In the genomic region with DNA sequence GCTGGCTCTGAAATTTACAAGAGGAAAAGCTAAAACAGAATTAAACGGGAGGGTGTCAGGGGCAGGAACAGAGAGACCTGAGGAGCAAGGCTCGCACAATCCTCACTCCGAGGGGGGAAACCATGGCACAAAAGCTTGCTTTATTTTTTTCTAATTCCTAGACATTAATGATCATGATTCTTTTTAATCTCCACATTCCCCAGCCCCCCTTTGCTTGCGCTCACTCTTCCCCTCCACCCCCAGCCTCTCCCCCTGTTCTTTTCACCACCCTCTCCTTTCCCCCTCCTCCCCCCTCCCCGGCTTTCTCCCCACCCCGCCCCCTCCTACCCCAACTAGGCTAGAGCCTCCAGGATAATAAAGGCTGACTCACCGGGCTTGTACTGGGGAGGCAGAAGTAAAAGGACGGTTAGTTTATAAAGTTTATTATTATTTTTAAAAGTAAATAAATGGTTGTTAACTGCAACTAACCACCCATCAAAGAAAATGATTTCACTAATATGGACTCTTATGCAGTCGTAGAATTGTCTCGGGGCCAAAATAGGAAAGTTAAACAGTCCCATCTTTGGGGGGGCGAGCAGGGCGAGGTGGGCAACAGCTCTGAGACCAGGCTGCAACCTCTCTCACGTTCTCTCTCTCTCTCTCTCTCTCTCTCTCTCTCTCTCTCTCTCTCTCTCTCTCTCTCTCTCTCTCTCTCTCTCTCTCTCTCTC, we compare ENCODE assay signal across 8 mouse cellular contexts.
DNase-seq lines count a peak whose midpoint lies in the region; ATAC-seq and TF ChIP-seq lines count a peak whose summit lies in the region.

No protein-coding gene starts in this region.

- H3K36me3 ChIP-seq in hindbrain, embryonic 15.5 days = no peaks in the 10 kb centered on the region
- H3K36me3 ChIP-seq in midbrain, embryonic 14.5 days (ENCODE audit: control insufficient read depth, insufficient read depth, low read length) = no peaks in the 10 kb centered on the region

- intact Hi-C loops in left cerebral cortex, postnatal 25 days (cut with DNase I) = loop anchor here (5.0 to 10.0 kb wide), 3 partner anchors 653 to 1594 kb away; no protein-coding TSS in a partner anchor

- H3K27ac ChIP-seq in hindbrain, embryonic 15.5 days (replicated peaks) = peak overlapping the region; percentile 92
- H3K27ac ChIP-seq in midbrain, embryonic 14.5 days (replicated peaks; ENCODE audit: low read depth, low read length) = peak overlapping the region; percentile 52; the same call in 1 of the 2 replicates

- WGBS in hindbrain, embryonic 15.5 days = 3% methylated on average over 13 of the region's 13 CpGs
- WGBS in midbrain, embryonic 14.5 days = 1% methylated on average over 13 of the region's 13 CpGs

- no peaks in the 10 kb centered on the region for H3K27me3 ChIP-seq in hindbrain, embryonic 15.5 days
- peaks cover 27% of the 10 kb centered on the region for H3K27me3 ChIP-seq in midbrain, embryonic 14.5 days (ENCODE audit: control insufficient read depth, insufficient read depth, low read length)

- no peak for TF ChIP-seq CTCF in brain, embryonic 14.5 days (IDR thresholded peaks at IDR 0.05; ENCODE audit: borderline replicate concordance, extremely low read depth, insufficient read depth, insufficient read length)

- H3K9me3 ChIP-seq in hindbrain, embryonic 15.5 days = no peaks in the 10 kb centered on the region
- H3K9me3 ChIP-seq in midbrain, embryonic 14.5 days (ENCODE audit: control insufficient read depth, low read length) = no peaks in the 10 kb centered on the region

- no peak for ATAC-seq in hindbrain, embryonic 15.5 days (ENCODE audit: low FRiP score, low read depth)
- no peak for ATAC-seq in midbrain, embryonic 14.5 days (ENCODE audit: low FRiP score, low TSS enrichment)

- TF ChIP-seq POLR2A in brain, embryonic 14.5 days (IDR thresholded peaks at IDR 0.05; ENCODE audit: borderline replicate concordance, extremely low read depth, insufficient read depth, insufficient read length, poor library complexity, severe bottlenecking) = no peak

- peak overlapping the region; percentile 73 for H3K4me2 ChIP-seq in hindbrain, embryonic 15.5 days
- H3K4me2 ChIP-seq in midbrain, embryonic 14.5 days (ENCODE audit: low read length) = peak overlapping the region; percentile 70

- peak; percentile 45 for DNase-seq in adrenal gland, postnatal 14 days
- DNase-seq in adrenal gland, postnatal 4 days (ENCODE audit: low spot score in 2 of 2) = no peak
- peak; percentile 82 for DNase-seq in brain, embryonic 14.5 days (ENCODE audit: low read depth)
- DNase-seq in midbrain, embryonic 14.5 days = peak; percentile 65
- DNase-seq in spleen, postnatal 14 days (ENCODE audit: low spot score in 2 of 2) = no peak
- no peak for DNase-seq in left cerebral cortex, postnatal 25 days (ENCODE audit: low spot score in 2 of 2)
- no peak for DNase-seq in thymus, postnatal 10 days (ENCODE audit: low spot score in 2 of 2)

- H3K9ac ChIP-seq in hindbrain, embryonic 15.5 days = 0 out of 2 replicates have a peak overlapping the region, but pooled peaks have one; percentile 25
- no peak overlapping the region for H3K9ac ChIP-seq in midbrain, embryonic 14.5 days (replicated peaks; ENCODE audit: low read length)

- H3K4me3 ChIP-seq in hindbrain, embryonic 15.5 days = peak overlapping the region; percentile 39; the same call in 1 of the 2 replicates
- H3K4me3 ChIP-seq in midbrain, embryonic 14.5 days (replicated peaks; ENCODE audit: low read depth, low read length) = no peak overlapping the region

- peaks cover 80% of the 10 kb centered on the region for H3K4me1 ChIP-seq in hindbrain, embryonic 15.5 days (replicated peaks)
- H3K4me1 ChIP-seq in midbrain, embryonic 14.5 days (ENCODE audit: control insufficient read depth, insufficient read depth, low read length) = peaks cover 42% of the 10 kb centered on the region

Comparison
In these comparisons a context has a peak if more than half of its experiments do, and no peak if none do; other contexts are left out.
1. DNase-seq: peak in adrenal gland, postnatal 14 days (single experiment), brain, embryonic 14.5 days (single experiment) and midbrain, embryonic 14.5 days (single experiment); none in adrenal gland, postnatal 4 days (0 of 2), spleen, postnatal 14 days (0 of 2), left cerebral cortex, postnatal 25 days (0 of 2) and thymus, postnatal 10 days (0 of 2).